Mouse (Mus musculus) limb, embryonic 14.5 days (tissue): ENCODE measurements around the gene Wdr70. TPM values are rescaled to one million over a fixed set of nuclear protein-coding genes. Genes with fewer than 3 reads are reported as not detected.

Experiments
- ATAC-seq: fragments of 200-750 bp; cut with Nextera tagmentation; 2 replicates; pipeline ENCODE4 v1.8.0; 2017; ENCODE audit warnings: low read depth, moderate number of reproducible peaks, moderate TSS enrichment; ENCODE audit not compliant: low FRiP score
- DNase-seq: peaks from one replicate; pipeline ENCODE4 v3.0.0-alpha.2; 2015; ENCODE audit warnings: low spot score
- H3K27ac ChIP-seq: fragments of 300-500 bp; sonication (generic); replicated peaks from 2 replicates; pipeline ENCODE4 v1.5.1; 2014; ENCODE audit warnings: low read depth, mild to moderate bottlenecking, low read length, moderate library complexity, mixed read lengths
- H3K27me3 ChIP-seq: fragments of 300-500 bp; sonication (generic); 2 replicates; pipeline ENCODE4 v1.6.1; 2014; ENCODE audit warnings: low read length, mixed read lengths; ENCODE audit not compliant: control insufficient read depth, insufficient read depth
- H3K36me3 ChIP-seq: fragments of 300-500 bp; sonication (generic); 2 replicates; pipeline ENCODE4 v1.6.1; 2014; ENCODE audit warnings: mild to moderate bottlenecking, low read length, moderate library complexity, mixed read lengths; ENCODE audit not compliant: control insufficient read depth, insufficient read depth
- H3K4me1 ChIP-seq: fragments of 300-500 bp; sonication (generic); 2 replicates; pipeline ENCODE4 v1.6.1; 2014; ENCODE audit warnings: antibody characterized with exemption, low read length, mixed read lengths; ENCODE audit not compliant: control insufficient read depth, insufficient read depth
- H3K4me2 ChIP-seq: fragments of 300-500 bp; sonication (generic); replicated peaks from 2 replicates; pipeline ENCODE4 v1.6.1; 2014; ENCODE audit warnings: low read depth, mild to moderate bottlenecking, low read length, moderate library complexity; ENCODE audit not compliant: severe bottlenecking
- H3K4me3 ChIP-seq: fragments of 300-500 bp; sonication (generic); replicated peaks from 2 replicates; pipeline ENCODE4 v1.5.1; 2014; ENCODE audit warnings: low read length
- H3K9ac ChIP-seq: fragments of 300-500 bp; sonication (generic); 2 replicates; pipeline ENCODE4 v1.6.1; 2014; ENCODE audit warnings: mild to moderate bottlenecking, low read depth, low read length, moderate library complexity; ENCODE audit not compliant: severe bottlenecking
- H3K9me3 ChIP-seq: fragments of 300-500 bp; sonication (generic); 2 replicates; pipeline ENCODE4 v1.6.1; 2016; ENCODE audit warnings: low read length; ENCODE audit not compliant: control insufficient read depth
- POLR2A ChIP-seq: fragments of 200-500 bp; IDR thresholded peaks from 2 replicates; pipeline ENCODE4 v1.8.0; 2012; ENCODE audit warnings: inconsistent platforms, mild to moderate bottlenecking, moderate library complexity, borderline replicate concordance; ENCODE audit not compliant: insufficient read depth, insufficient read length; ENCODE audit errors: extremely low read depth
- WGBS: fragments of 180-500 bp; shearing (Covaris S2); extraction: QIAGEN DNeasy Blood & Tissue Kit; methylation state at CpG from one replicate; pipeline ENCODE4 v1.1.7; 2014; 5-methylcytosine and 5-hydroxymethylcytosine counted together
- polyA plus RNA-seq, 2 experiments: library from polyadenylated mRNA; depleted of rRNA in 1 of 2; stranded (reverse) in 1 of 2; unstranded in 1 of 2; fragments of >200 nt; fragmentation: Nextera tagmentation in 1 of 2; extraction: Ambion mirVana in 1 of 2; gene quantifications; 2 replicates each; pipeline versions ENCODE4 v1.2.1 to v1.2.3; 2012 to 2014

The Wdr70 gene
- polyA plus RNA-seq, 2 experiments = 36.4 to 50.4 TPM

DNA sequence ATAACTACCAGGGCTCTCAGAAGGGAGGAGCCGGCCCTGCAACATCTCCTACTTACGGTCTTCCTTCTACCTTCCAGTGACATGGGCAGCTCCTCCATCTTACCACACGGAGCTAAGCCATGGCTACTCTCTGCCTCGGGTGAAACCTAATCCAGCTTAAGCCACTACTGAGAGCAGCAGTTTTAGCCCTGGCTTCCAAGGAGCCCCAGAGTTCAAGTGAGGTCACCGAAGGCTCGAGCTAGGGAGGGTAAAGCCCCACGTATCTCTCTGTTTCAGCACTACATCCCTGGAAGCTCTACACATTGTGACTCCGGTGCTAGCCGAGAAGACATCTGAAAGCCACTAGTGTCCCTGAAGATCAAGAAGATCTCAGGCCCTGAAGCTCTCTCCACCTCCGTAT, 213.9 kb downstream of the Wdr70 start:
- 70% methylated on average over 10 of the region's 10 CpGs for WGBS
- Histone ChIP-seq H3K4me1 (no peaks in the 10 kb centered on the region), H3K27me3 (no peaks in the 10 kb centered on the region), H3K27ac (no peak overlapping the region), H3K4me2 (no peak overlapping the region), H3K9me3 (no peaks in the 10 kb centered on the region), H3K9ac (no peak overlapping the region), H3K4me3 (no peak overlapping the region), H3K36me3 (0 out of 2 replicates have a peak, but pooled peaks cover 7% of the 10 kb centered on the region)
- DNase-seq (no peak), ATAC-seq (no peak)
- TF ChIP-seq POLR2A = no peak

DNA sequence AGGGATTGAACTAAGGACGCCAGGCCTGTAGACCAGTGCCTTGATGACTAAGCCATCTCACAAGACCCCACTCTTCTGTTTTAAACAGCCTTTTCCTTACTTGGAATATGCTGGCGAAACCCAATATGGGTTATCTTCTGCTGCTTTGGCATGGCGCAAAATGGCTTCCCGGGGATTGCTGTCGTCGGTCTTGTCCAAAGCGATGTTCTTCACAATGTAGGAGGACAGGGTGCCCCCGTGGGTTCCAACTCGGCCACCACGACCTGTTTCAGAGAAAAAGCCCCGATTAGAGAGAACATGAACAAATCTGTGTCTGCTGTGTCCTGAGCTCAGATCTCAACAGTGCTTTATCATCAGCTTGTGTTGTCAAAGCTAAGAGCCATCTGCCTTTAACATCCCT, 214.8 kb downstream of the Wdr70 start:
- no peak for TF ChIP-seq POLR2A
- Histone ChIP-seq H3K36me3 (0 out of 2 replicates have a peak, but pooled peaks cover 7% of the 10 kb centered on the region), H3K4me3 (no peak overlapping the region), H3K27ac (no peak overlapping the region), H3K4me2 (no peak overlapping the region), H3K9me3 (no peaks in the 10 kb centered on the region), H3K4me1 (no peaks in the 10 kb centered on the region), H3K9ac (no peak overlapping the region), H3K27me3 (no peaks in the 10 kb centered on the region)
- DNase-seq = no peak
- ATAC-seq = no peak
- WGBS = 94% methylated on average over 11 of the region's 11 CpGs

- no peaks in the 10 kb centered on the region for H3K9me3 ChIP-seq
- TF ChIP-seq POLR2A = no peak
- WGBS = 69% methylated on average over 7 of the region's 7 CpGs
- H3K27me3 ChIP-seq = no peaks in the 10 kb centered on the region
- H3K4me1 ChIP-seq = no peaks in the 10 kb centered on the region
- no peak overlapping the region for H3K9ac ChIP-seq
- H3K36me3 ChIP-seq = 0 out of 2 replicates have a peak, but pooled peaks cover 7% of the 10 kb centered on the region
- no peak overlapping the region for H3K4me2 ChIP-seq
- DNase-seq = no peak
- no peak overlapping the region for H3K4me3 ChIP-seq
- no peak for ATAC-seq
- no peak overlapping the region for H3K27ac ChIP-seq
Observed at GRCm38 (mm10) chr15:7879956-7880355, 219.1 kb downstream of the Wdr70 start.

- Histone ChIP-seq H3K4me2 (no peak overlapping the region), H3K4me1 (no peaks in the 10 kb centered on the region), H3K9ac (no peak overlapping the region), H3K36me3 (0 out of 2 replicates have a peak, but pooled peaks cover 7% of the 10 kb centered on the region), H3K27me3 (no peaks in the 10 kb centered on the region), H3K9me3 (no peaks in the 10 kb centered on the region), H3K4me3 (no peak overlapping the region), H3K27ac (no peak overlapping the region)
- 90% methylated on average over 10 of the region's 10 CpGs for WGBS
- ATAC-seq (no peak), DNase-seq (no peak)
- TF ChIP-seq POLR2A = no peak
Observed at GRCm38 (mm10) chr15:7878861-7879260, 220.1 kb downstream of the Wdr70 start.

DNA sequence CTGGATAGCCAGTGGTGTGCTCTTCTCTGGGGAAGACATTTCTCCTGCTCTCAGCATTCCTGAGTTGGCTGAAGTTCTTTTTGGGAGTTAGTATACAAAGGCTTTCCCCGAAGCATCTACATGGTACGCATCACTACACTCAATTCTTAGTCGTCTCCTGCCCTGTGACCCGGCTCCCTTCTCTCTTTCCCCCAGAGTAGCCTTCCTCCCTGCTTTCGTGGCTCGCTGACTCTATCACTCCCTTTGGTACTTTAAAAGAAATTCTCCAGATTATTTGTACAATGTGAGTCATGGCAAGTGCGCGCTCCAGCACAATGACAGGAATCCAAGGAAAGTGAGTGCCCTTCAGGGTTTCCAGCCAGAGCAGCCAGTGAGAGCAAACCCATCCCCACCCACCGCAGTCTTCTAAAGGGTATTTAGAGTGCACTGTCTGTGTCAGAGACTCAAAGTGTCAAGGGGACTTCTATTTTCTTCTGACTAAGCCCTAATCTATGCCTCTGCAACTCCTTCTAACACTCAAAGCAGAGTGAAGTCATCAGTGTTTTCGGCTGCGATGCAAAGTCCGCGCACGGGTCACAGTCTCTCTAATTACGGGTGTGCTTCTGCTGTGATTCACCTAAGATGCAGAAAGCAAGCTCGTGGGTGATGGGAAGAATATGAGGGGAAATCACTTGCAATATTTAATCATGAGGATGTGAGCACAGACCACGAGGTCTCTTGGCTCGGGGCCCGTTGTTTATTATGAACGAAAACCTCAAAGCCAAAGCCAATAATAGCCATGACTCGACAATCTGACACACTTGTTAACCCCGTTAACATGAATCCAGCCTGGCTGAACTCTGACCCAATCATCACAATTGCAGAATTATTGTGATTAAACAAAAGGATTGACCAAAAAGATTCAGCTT, 221.2 kb downstream of the Wdr70 start:
- ATAC-seq = no peak
- no peaks in the 10 kb centered on the region for H3K4me1 ChIP-seq
- no peak for DNase-seq
- no peak overlapping the region for H3K27ac ChIP-seq
- no peak overlapping the region for H3K9ac ChIP-seq
- H3K4me3 ChIP-seq = no peak overlapping the region
- H3K4me2 ChIP-seq = no peak overlapping the region
- 81% methylated on average over 22 of the region's 22 CpGs for WGBS
- H3K9me3 ChIP-seq = no peaks in the 10 kb centered on the region
- 0 out of 2 replicates have a peak, but pooled peaks cover 4% of the 10 kb centered on the region for H3K36me3 ChIP-seq
- TF ChIP-seq POLR2A = no peak
- H3K27me3 ChIP-seq = no peaks in the 10 kb centered on the region
